Mouse (Mus musculus) adrenal gland, postnatal 36 days (tissue): ENCODE measurements around the gene Zfp2. TPM values are rescaled to one million over a fixed set of nuclear protein-coding genes. Genes with fewer than 3 reads are reported as not detected.

Source experiments
- DNase-seq, 2 experiments: peaks; one replicate each; pipeline ENCODE4 v3.0.0; 2021; ENCODE audit warnings: mixed read lengths in 1 of 2
- long read RNA-seq, 2 experiments: library from polyadenylated mRNA; stranded (forward); transcript quantifications; one replicate each; pipeline ENCODE4 v2.0.0; 2021; ENCODE audit warnings: borderline sequencing depth in 2 of 2
- total RNA-seq, 2 experiments: library from RNA; stranded (reverse); gene quantifications; 2 replicates each; pipeline ENCODE4 v1.2.3; 2021

Gene Zfp2
- total RNA-seq: 1 to 10 TPM; 5.6 to 9.3 TPM
- long read RNA-seq, experiment 1, partial matches to known transcripts: 2 of 8 reads
- long read RNA-seq, experiment 1, other reads (novel, unspliced or antisense): 5 of 8 reads
- long read RNA-seq, experiment 2, partial matches to known transcripts: 0 of 4 reads
- long read RNA-seq, experiment 2, other reads (novel, unspliced or antisense): 3 of 4 reads

DNA sequence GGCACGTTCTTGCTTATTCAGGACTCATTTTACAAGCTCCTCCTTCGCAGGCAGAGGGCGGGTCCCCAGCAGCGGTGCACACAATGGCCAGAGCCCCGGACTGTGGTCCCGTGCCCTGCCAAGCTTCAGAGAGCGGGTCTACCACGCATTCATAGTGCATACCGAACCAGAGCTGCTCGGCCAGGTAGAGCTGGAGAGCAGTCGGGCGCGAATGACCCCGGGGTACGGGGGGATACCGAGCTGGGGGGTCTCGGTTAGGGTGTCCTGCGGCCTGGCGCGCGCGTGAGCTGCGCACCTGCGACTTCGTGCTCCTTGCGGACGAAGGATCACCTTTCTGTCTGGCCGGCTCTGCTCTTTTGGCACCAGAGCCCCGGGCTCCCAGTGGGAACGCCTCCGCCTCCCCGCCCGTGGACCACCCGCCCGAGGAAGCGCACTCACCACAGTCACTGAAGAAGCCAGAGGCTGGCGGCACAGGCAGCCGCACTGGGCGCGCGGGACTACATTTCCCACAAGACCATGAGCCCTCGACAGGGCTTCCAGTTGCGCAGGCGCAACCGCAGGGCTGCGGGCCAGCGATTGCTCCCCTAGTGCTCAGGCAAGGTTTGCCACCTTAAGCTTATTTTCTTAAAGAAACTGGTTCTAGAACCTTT, at the start of gene Zfp2:
TSS of gene Zfp2 (minus strand) at position 495 of the 650 bp plus-strand sequence.
- DNase-seq: peak; percentile 95

GRCm38 (mm10) chr11:50964886-50965285, 48.9 kb upstream of the Zfp2 start:
- DNase-seq: no peak

GRCm38 (mm10) chr11:50953665-50954064, 37.7 kb upstream of the Zfp2 start, which contains the start of gene Prop1:
Gene Prop1, minus strand, starts transcription at chr11:50953765.
- DNase-seq: no peak

- peak; percentile 36 to 43 for DNase-seq
These were observed 36.3 kb upstream of the Zfp2 start for GRCm38 (mm10) chr11:50952290-50952689.

DNA sequence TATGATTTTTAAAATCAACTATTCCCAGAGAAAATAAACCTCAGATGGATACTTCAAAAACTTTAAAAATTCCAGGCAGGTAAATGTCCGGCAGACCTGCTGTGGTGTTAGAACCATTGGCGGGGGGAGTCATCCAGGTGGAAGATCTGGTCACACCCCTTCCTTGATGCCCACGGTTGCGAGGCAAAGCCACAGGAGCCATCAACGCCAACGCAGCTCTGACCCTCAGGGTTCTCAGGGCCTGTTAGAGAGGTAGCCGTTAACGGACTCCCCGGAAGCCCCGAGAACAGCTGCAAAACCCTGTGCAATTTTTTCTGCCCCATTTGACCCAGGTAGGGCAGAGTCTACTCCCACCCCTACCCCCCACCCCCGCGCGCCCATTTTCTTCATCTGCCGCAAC, 27.5 kb upstream of the Zfp2 start, which contains the start of gene 4933414I15Rik:
TSS of gene 4933414I15Rik (minus strand) at position 260 of the 400 bp plus-strand sequence.
- DNase-seq: no peak

DNA sequence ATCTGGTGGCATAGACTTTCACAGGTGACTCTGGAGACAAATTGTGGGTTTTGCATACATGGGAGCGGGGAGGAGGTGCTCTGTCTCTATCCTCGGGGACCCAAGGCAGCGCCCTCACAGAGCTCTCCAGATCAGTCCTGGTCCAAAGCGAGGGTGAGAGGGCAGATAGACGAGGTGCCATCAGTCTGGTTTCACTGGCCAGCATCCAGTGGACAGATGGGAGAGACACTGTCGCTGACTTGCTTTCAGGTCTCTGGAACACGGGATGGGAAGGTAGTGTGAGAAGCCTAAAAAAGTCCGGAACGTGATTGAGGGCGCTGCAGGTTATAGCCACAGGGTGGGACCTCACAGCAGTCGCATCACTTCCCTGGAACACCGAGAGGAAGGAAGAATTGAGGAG, 26.4 kb upstream of the Zfp2 start:
- no peak for DNase-seq

- peak; percentile 16 to 23 for DNase-seq
These were observed 23.8 kb upstream of the Zfp2 start for GRCm38 (mm10) chr11:50939621-50940366.

GRCm38 (mm10) chr11:50938435-50938834, 22.5 kb upstream of the Zfp2 start:
- DNase-seq: no peak

GRCm38 (mm10) chr11:50932040-50932439, 16.1 kb upstream of the Zfp2 start:
- no peak for DNase-seq

- peak; percentile 83 to 91 for DNase-seq
These were observed 15.5 kb upstream of the Zfp2 start, which contains the start of gene Zfp354b for GRCm38 (mm10) chr11:50931451-50931866. Gene Zfp354b, minus strand, starts transcription at chr11:50931633.

DNA sequence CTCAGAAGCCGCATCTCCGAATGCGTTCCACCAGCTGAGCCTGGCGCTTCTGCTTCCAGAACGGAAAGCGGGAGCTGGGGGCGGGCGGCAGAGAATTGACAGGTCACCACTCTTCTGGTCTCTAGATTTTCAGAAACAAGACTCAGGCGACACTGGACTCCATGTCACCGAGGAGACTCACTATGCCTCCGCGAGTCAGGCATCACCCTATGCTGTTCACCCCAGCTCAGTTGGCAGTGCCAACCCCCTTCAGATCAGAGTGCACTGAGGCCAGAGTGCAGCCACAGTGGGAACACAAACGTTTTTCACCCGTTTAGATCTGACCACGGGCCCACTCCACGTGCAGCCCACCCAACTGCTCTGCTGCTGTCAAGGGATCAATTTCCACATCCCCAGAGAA, 15.1 kb upstream of the Zfp2 start:
- peak in 1 of 2 experiments; percentile 22 for DNase-seq

GRCm38 (mm10) chr11:50930469-50931014, 14.6 kb upstream of the Zfp2 start:
- no peak for DNase-seq

DNA sequence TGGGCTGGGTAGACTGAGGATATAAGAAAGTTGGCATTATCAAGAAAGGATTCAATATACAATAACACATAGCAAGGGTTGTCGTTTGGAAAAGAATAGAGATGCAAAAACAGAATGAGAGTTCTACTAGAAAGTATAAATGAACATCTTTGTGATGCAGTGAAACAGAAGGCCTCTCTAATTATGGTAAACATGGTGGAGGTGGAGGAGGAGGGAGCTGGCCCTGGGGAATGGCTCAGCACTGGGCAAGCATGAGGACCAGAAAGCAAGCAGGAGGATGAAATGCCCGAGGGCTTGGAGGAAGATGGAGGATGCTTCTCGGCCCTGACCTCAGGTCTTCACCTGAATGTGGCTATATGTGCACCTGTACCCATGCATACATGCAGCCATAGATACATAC, 1.5 kb downstream of the Zfp2 start:
- DNase-seq: no peak

DNA sequence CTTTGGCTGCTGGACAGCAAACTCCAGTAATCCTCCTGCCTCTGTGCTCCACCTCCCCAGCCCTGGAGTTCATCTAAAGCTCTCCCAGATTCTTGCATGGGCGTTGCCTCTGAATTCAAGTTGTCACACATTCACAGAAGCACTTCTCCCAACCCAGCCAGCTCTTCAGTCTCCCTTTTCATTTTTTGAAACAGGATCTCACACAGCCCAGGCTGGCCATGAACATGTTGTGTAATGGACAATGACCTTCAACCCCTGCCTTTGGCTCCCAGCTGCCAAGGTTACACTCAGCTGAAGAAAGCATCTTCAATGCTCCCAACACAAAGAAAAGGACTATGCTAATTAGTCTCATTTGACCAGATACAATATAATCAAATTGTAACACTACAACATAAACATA, 2.7 kb downstream of the Zfp2 start:
- DNase-seq: peak in 1 of 2 experiments; percentile 37

GRCm38 (mm10) chr11:50908136-50908535, 7.8 kb downstream of the Zfp2 start:
- DNase-seq: no peak

GRCm38 (mm10) chr11:50897359-50897758, 18.6 kb downstream of the Zfp2 start:
- no peak for DNase-seq

GRCm38 (mm10) chr11:50892441-50892840, 23.5 kb downstream of the Zfp2 start:
- DNase-seq: no peak

DNA sequence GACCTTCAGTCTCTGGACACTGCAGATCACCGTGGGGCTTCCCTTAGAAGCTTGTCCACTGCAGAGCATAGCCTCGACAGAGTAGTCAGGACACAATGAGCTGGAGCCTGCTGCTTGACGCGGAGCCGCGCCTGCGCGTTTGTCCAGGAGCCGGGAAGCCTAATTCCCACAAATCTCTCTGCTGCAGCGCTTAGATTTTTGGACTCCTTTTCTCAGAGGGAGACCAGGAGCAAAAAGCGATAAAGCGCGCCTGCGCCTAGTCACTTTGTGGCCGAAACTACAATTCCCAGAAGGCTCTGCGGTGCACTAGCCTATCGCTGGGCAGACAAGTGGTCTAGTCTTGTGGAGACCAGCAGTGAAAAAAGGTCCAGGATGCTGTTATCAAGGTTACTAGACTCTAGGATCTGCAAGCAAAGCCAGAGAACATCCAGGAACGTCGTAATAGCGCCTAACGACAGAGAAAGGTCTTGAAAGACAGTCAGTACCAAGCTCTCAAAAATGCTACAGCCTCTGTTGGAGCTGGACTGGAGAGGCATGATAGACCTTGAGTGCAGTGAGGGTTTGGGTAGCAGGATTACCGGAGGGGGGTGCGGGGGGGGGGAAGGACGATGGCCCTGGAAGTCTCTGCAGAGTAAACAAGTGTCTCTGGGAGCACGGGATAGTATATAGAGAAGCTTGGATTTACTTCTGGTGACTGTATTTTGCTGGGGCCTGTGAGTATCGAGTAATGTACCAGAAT, 28.4 kb downstream of the Zfp2 start, which contains the start of gene Zfp454:
TSS of gene Zfp454 (minus strand) at position 262 of the 739 bp plus-strand sequence.
- DNase-seq: peak; percentile 94

GRCm38 (mm10) chr11:50886933-50887293, 29.1 kb downstream of the Zfp2 start:
- peak; percentile 7 to 13 for DNase-seq

DNA sequence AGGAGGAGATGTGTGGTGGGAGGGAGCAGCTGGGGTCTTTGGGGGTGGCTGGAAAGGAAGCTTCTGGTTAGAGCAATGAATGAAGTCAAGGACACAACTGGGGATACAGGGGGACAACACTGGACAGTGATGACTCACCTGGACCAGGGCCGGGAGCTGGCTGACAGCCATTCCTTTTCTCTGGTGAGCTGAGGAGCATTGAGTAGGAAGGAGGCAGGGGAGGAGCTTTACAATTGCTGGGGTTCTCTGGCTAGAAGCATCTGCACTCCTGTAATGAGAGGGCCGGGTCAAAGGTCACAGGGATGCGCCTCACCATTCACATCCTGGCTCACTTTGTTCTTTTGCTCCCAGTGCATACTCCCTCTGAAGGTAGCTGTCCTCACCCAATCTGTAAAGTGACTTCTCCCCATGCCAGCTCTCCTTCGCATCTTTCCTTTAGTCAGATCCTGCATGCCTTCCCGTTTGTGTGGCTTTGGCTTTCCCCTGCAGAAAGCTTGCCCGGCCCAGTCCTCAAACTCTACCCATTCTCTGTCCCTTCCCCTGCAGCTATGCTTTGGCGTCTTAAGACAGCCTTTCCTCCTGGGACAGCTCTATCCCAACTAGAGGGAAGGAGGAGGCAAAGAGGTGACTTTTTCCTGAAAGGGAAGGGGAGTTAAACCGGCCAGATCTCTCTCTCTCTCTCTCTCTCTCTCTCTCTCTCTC, 29.6 kb downstream of the Zfp2 start:
- DNase-seq: peak; percentile 85 to 86

GRCm38 (mm10) chr11:50883756-50884155, 32.2 kb downstream of the Zfp2 start:
- no peak for DNase-seq
